Mouse (Mus musculus) lung, postnatal 0 days (tissue): ENCODE measurements around the gene Dpep3.

Experiments used
- CTCF ChIP-seq: IDR thresholded peaks from 2 replicates; pipeline ENCODE4 v1.5.1; 2016; ENCODE audit warnings: antibody characterized with exemption, mild to moderate bottlenecking
- EP300 ChIP-seq: IDR thresholded peaks from 2 replicates; pipeline ENCODE4 v1.6.1; 2016; ENCODE audit warnings: antibody characterized with exemption, mild to moderate bottlenecking, control low read depth

DNA sequence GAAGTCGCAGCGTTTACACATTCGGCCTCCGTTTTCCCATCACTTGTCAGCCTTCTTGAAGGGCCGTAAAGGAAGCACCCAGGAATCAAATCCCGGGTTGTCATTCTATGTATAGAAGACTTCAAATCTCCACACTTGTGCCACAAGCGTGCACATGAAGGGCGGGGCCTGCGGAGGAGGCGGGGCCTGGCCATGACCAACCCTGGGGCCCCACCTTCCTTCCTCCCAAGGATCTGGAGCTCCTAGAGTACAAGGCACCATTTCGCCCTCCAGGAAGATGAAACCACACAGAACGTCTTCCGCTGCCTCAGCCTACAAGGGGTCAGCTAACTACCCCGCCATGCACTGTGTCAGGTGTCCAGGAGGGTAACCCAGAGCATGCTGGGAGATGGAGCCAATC is 18.1 kb downstream of the Dpep3 start:
- TF ChIP-seq CTCF = no peak
- no peak for TF ChIP-seq EP300
